Mouse (Mus musculus) hindbrain, embryonic 14.5 days (tissue): ENCODE results near the gene Abhd18. TPM values are rescaled to one million over a fixed set of nuclear protein-coding genes. Genes with fewer than 3 reads are reported as not detected.
"Not testable (repeated sequence)": the region's sequence is repeated elsewhere in the genome, so short reads cannot be mapped to it uniquely, and the experiment has no call there.

Source experiments
- ATAC-seq: fragments of 200-750 bp; cut with Nextera tagmentation; 2 replicates; pipeline ENCODE4 v1.8.0; 2017; ENCODE audit warnings: moderate number of reproducible peaks, mild to moderate bottlenecking, moderate TSS enrichment, moderate library complexity; ENCODE audit not compliant: low FRiP score
- DNase-seq: peaks from one replicate; pipeline ENCODE4 v3.0.0-alpha.2; 2015; ENCODE audit warnings: low spot score
- H3K27ac ChIP-seq: fragments of 300-500 bp; sonication (generic); 2 replicates; pipeline ENCODE4 v1.5.1; 2014; ENCODE audit warnings: mild to moderate bottlenecking, moderate library complexity
- H3K27me3 ChIP-seq: fragments of 300-500 bp; sonication (generic); 2 replicates; pipeline ENCODE4 v1.6.1; 2014; ENCODE audit warnings: mild to moderate bottlenecking, low read length, mixed read lengths; ENCODE audit not compliant: control insufficient read depth, insufficient read depth
- H3K36me3 ChIP-seq: fragments of 300-500 bp; sonication (generic); replicated peaks from 2 replicates; pipeline ENCODE4 v1.6.1; 2014; ENCODE audit not compliant: control insufficient read depth, insufficient read depth
- H3K4me1 ChIP-seq: fragments of 300-500 bp; sonication (generic); replicated peaks from 2 replicates; pipeline ENCODE4 v1.6.1; 2014; ENCODE audit warnings: antibody characterized with exemption, low read length, mixed read lengths; ENCODE audit not compliant: control insufficient read depth, insufficient read depth
- H3K4me2 ChIP-seq: fragments of 300-500 bp; sonication (generic); replicated peaks from 2 replicates; pipeline ENCODE4 v1.6.1; 2014; ENCODE audit warnings: mild to moderate bottlenecking, moderate library complexity
- H3K4me3 ChIP-seq: fragments of 300-500 bp; sonication (generic); replicated peaks from 2 replicates; pipeline ENCODE4 v1.5.1; 2014; ENCODE audit warnings: mild to moderate bottlenecking, low read length
- H3K9ac ChIP-seq: fragments of 300-500 bp; sonication (generic); 2 replicates; pipeline ENCODE4 v1.6.1; 2014
- H3K9me3 ChIP-seq: fragments of 300-500 bp; sonication (generic); 2 replicates; pipeline ENCODE4 v1.6.1; 2016; ENCODE audit warnings: low read length; ENCODE audit not compliant: control insufficient read depth
- WGBS: fragments of 180-500 bp; shearing (Covaris S2); extraction: QIAGEN DNeasy Blood & Tissue Kit; methylation state at CpG from one replicate; pipeline ENCODE4 v1.1.7; 2014; 5-methylcytosine and 5-hydroxymethylcytosine counted together
- polyA plus RNA-seq: library from polyadenylated mRNA; unstranded; fragments of >200 nt; fragmentation: Nextera tagmentation; extraction: Ambion mirVana; gene quantifications from 2 replicates; pipeline ENCODE4 v1.2.1, GENCODE M21; 2014

Abhd18 gene
- polyA plus RNA-seq, 1 experiment from 2014 or later: 11.3 TPM

DNA sequence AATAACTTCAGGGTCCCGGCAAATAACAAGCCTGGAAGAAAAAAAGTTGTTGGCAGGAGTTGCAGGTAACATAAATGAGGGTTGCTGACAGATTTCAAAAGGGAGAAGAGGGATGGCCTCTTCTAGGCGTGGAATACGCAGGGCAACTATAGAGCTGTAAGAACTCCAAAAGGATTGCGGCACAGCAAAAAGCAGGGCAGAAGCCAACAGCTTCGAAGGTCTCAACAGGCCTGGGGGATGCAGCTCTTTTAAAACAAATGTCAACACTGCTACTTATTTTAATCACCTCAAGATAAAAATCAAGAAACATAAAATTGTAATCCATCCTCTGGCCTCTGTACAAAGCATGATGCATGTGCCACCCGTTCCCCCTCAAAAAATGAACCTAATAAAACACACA, 1.2 kb upstream of the Abhd18 start:
- Histone ChIP-seq H3K27ac (peak overlapping the region; percentile 84), H3K4me2 (peak overlapping the region; percentile 72), H3K9ac (peak overlapping the region; percentile 79), H3K4me3 (peak overlapping the region; percentile 53)
- not testable (repeated sequence) for H3K9me3 ChIP-seq, H3K4me1 ChIP-seq, H3K36me3 ChIP-seq, H3K27me3 ChIP-seq, DNase-seq, ATAC-seq
- 79% methylated on average over 5 of the region's 6 CpGs for WGBS

DNA sequence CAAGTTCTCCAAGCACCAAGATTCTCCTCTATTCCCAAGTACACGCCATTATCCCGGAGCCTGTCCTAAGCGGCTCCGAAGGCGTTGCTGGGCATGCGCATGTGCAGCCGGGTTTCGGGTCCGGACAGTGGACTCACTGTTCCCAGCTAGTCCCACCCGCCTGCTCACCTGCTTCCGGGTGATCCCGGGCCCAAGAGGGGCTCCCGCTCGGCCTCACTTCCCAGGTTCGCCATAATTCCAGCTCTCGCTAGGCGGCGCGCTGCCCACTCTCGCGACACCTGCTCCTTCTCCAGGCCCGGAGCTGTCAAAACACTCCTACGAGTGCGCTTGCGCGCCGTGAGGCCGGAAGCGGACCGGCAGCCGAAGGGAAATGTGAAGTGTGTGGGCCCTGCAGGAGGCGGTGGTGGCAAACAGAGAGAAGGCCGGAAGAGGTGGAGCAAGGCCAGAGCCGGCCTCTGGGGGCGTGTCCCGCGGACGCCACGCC, 255 bp upstream of the Abhd18 start, which contains the start of gene Mfsd8:
Gene Mfsd8, minus strand, starts transcription at position 414 of the 484 bp plus-strand sequence.
- ATAC-seq (peak; percentile 99), DNase-seq (peak; percentile 95)
- WGBS: 0% methylated on average over 34 of the region's 39 CpGs

DNA sequence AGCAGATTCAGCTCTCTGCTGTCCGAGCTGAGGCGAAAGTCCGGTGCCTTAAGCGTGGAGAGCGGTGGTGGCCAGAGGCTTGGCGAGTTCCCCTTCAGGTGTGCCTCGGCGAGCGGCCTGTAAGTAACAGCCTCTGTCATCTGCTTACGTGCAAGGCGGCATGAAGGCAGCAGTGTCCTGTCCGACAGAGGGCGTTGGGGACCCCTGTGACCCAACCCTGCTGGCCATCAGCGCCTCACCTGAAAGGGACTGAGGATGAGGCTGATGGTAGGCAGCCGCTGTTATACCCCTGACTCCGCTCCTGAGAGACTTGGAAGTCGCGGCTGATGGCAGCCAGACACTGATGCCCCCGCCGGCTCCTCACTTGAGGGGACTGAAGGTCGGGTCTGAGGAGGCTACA, 248 bp downstream of the Abhd18 start:
- H3K4me3 ChIP-seq: peak overlapping the region; percentile 53
- not testable (repeated sequence) for H3K36me3 ChIP-seq, ATAC-seq, H3K4me1 ChIP-seq, H3K9me3 ChIP-seq, H3K27me3 ChIP-seq
- peak overlapping the region; percentile 64 for H3K4me2 ChIP-seq
- DNase-seq: peak; percentile 38
- peak overlapping the region; percentile 84 for H3K27ac ChIP-seq
- H3K9ac ChIP-seq: peak overlapping the region; percentile 70
- 1% methylated on average over 15 of the region's 21 CpGs for WGBS

More for the DNA sequence above, 255 bp upstream of the Abhd18 start, which contains the start of gene Mfsd8:
- H3K4me1 ChIP-seq, H3K36me3 ChIP-seq, H3K9me3 ChIP-seq, H3K27me3 ChIP-seq: not testable (repeated sequence)
- Histone ChIP-seq H3K9ac (peak within 1 kb of the TSS; percentile 79), H3K4me2 (peak within 1 kb of the TSS; percentile 72), H3K27ac (peak within 1 kb of the TSS; percentile 84), H3K4me3 (peak within 1 kb of the TSS; percentile 53)

DNA sequence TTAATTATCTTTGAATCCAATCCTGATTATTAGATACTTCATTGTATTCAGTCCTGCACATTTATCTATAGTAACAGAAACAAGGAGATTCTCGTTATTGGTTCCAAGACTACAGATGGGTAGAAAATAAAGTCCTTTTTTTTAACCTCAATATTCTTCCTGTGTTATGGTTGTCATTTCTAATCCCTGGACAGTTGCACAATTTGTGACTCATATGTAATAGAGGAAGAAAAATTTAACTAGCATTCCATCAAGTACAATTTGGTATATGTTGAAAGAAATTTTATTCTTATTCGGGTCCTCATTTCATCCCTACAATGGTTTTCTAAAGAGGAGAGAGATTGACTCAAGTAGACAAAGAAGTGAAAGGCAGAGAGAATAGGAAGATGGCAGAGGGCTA, 1.2 kb downstream of the Abhd18 start:
- not testable (repeated sequence) for DNase-seq, ATAC-seq, H3K27me3 ChIP-seq, H3K9me3 ChIP-seq, H3K27ac ChIP-seq, H3K4me1 ChIP-seq, H3K36me3 ChIP-seq, H3K9ac ChIP-seq
- Histone ChIP-seq H3K4me3 (peak overlapping the region; percentile 53), H3K4me2 (peak overlapping the region; percentile 64)
- 93% methylated on average over 2 of the region's 2 CpGs for WGBS

DNA sequence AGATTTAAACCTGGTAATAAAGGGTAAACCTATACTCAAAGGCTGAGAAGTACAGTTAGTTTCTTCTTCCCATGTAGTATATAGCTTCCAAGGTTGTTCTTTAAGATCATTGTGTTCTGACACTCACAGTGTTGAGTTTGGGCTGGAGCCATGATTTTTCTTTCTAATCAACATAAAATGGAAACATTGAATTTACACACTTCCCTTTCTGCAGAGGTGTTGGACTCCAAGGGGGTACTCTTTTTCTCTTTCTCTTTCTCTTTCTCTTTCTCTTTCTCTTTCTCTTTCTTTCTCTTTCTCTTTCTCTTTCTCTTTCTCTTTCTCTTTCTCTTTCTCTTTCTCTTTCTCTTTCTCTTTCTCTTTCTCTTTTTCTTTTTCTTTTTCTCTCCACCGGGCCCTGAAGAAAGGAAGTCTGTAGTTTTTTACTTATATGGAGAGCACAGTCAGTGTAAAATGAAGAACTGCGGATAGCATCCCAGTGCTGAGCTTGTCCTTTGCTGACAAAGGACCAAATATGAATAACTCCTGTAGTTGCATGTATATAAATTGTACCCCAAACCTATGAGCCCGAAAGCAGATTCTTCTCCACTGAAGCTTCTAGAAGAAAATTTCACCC, 6.5 kb downstream of the Abhd18 start:
- not testable (repeated sequence) for H3K9ac ChIP-seq, H3K4me3 ChIP-seq, H3K9me3 ChIP-seq, H3K4me1 ChIP-seq, H3K27me3 ChIP-seq, H3K4me2 ChIP-seq, DNase-seq, H3K27ac ChIP-seq, ATAC-seq, H3K36me3 ChIP-seq
- WGBS: 87% methylated on average over 3 of the region's 3 CpGs

DNA sequence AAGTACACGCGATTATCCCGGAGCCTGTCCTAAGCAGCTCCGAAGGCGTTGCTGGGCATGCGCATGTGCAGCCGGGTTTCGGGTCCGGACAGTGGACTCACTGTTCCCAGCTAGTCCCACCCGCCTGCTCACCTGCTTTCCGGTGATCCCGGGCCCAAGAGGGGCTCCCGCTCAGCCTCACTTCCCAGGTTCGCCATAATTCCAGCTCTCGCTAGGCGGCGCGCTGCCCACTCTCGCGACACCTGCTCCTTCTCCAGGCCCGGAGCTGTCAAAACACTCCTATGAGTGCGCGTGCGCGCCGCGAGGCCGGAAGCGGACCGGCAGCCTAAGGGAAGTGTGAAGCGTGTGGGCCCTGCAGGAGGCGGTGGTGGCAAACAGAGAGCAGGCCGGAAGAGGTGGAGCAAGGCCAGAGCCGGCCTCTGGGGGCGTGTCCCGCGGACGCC, 47.1 kb downstream of the Abhd18 start:
- peak overlapping the region; percentile 57 for H3K4me3 ChIP-seq
- H3K4me2 ChIP-seq: peak overlapping the region; percentile 63
- DNase-seq: peak; percentile 94
- H3K9me3 ChIP-seq, H3K4me1 ChIP-seq, H3K36me3 ChIP-seq, H3K27me3 ChIP-seq: not testable (repeated sequence)
- peak overlapping the region; percentile 69 for H3K27ac ChIP-seq
- peak; percentile 99 for ATAC-seq
- under 1% methylated on average over 37 of the region's 38 CpGs for WGBS
- peak overlapping the region; percentile 63 for H3K9ac ChIP-seq

DNA sequence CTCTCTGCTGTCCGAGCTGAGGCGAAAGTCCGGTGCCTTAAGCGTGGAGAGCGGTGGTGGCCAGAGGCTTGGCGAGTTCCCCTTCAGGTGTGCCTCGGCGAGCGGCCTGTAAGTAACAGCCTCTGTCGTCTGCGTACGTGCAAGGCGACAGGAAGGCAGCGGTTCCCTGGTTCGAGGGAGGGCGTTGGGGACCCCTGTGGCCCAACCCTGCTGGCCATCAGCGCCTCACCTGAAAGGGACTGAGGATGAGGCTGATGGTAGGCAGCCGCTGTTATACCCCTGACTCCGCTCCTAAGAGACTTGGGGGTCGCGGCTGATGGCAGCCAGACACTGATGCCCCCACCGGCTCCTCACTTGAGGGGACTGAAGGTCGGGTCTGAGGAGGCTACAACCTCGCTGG, 47.6 kb downstream of the Abhd18 start:
- not testable (repeated sequence) for H3K36me3 ChIP-seq, H3K4me1 ChIP-seq, H3K27me3 ChIP-seq, DNase-seq, H3K9me3 ChIP-seq, ATAC-seq
- H3K4me3 ChIP-seq: peak overlapping the region; percentile 57
- H3K4me2 ChIP-seq: peak overlapping the region; percentile 79
- under 1% methylated on average over 18 of the region's 24 CpGs for WGBS
- peak overlapping the region; percentile 54 for H3K27ac ChIP-seq
- peak overlapping the region; percentile 80 for H3K9ac ChIP-seq

DNA sequence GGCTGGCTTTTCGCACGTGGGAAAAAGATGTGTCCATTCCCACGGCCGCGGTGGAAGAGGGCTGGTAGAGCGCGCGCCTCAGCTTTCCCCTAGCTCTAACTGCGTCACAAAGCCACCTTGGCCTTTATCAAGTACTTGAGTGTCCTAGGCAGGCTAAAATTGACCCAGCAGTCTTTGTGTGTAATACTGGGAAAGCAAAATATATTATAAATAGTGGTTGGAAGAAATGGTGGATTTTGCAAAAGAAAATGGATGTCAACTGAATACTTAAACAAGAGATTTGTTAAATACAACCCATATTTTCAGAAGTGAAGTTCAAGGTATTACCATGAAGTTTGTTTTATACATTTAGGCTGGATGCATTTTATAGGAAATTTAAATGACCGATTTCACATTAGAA, 55.7 kb downstream of the Abhd18 start, which contains the start of gene 1700034I23Rik:
Gene 1700034I23Rik, minus strand, starts transcription at position 101 of the 400 bp plus-strand sequence.
- not testable (repeated sequence) for H3K9me3 ChIP-seq, H3K27me3 ChIP-seq, H3K4me2 ChIP-seq, H3K9ac ChIP-seq, DNase-seq, H3K27ac ChIP-seq, H3K4me3 ChIP-seq, ATAC-seq, H3K4me1 ChIP-seq
- peaks cover 13% of the 10 kb centered on the region for H3K36me3 ChIP-seq
- WGBS: 99% methylated on average over 5 of the region's 10 CpGs

DNA sequence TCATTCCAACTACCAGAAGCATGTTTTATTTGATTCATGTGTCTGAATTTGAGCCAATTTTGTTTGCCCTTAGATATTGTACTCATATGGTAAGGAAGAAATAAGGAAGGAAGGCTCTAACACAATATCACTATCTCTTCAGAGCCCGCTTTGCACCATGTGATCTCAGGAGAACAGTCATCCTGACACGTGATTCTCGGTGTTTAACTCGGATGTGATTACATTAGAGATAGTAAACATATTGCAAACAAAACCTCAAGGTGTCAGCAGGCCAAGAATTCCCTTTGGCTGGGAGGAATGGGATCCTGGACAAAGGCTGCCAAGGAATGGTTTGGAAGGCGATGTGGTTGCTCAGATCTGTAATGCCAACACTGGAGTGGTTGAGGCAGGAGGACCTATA, 91.4 kb downstream of the Abhd18 start:
- H3K27me3 ChIP-seq: no peaks in the 10 kb centered on the region
- H3K4me1 ChIP-seq: no peaks in the 10 kb centered on the region
- no peak for DNase-seq
- H3K36me3 ChIP-seq: peaks cover 35% of the 10 kb centered on the region
- 88% methylated on average over 5 of the region's 5 CpGs for WGBS
- ATAC-seq: no peak
- no peaks in the 10 kb centered on the region for H3K9me3 ChIP-seq
- no peak overlapping the region for H3K4me2 ChIP-seq
- no peak overlapping the region for H3K9ac ChIP-seq
- H3K27ac ChIP-seq: no peak overlapping the region
- H3K4me3 ChIP-seq: no peak overlapping the region
